Mouse (Mus musculus): ENCODE data around the gene Fam234a. TPM values are rescaled to one million over a fixed set of nuclear protein-coding genes. Genes with fewer than 3 reads are reported as not detected.
"Not testable (repeated sequence)": the region's sequence is repeated elsewhere in the genome, so short reads cannot be mapped to it uniquely, and the experiment has no call there.

Fam234a gene
- 46.1 TPM in 2 replicates for polyA plus RNA-seq (2016; fragmentation: Nextera tagmentation; extraction: Ambion mirVana)

- Histone ChIP-seq H3K27ac (ENCODE audit: poor library complexity, severe bottlenecking) (peak within 1 kb of the TSS; percentile 74), H3K9me3 (replicated peaks) (no peaks in the 10 kb centered on the region), H3K4me1 (replicated peaks) (peaks cover 16% of the 10 kb centered on the region), H3K27me3 (replicated peaks) (no peaks in the 10 kb centered on the region), H3K4me3 (peak within 1 kb of the TSS; percentile 79), H3K9ac (peak within 1 kb of the TSS; percentile 77), H3K36me3 (no peaks in the 10 kb centered on the region), H3K4me2 (peak within 1 kb of the TSS; percentile 84)
- 7% methylated on average over 33 of the region's 33 CpGs for WGBS
- peak; percentile 99 for ATAC-seq (ENCODE audit: insufficient number of reproducible peaks, low FRiP score)
These were observed at the start of gene Fam234a for GRCm38 (mm10) chr17:26244101-26244841. TSS of gene Fam234a (minus strand) at chr17:26244242.

GRCm38 (mm10) chr17:26289475-26289874, 45.4 kb upstream of the Fam234a start:
- H3K9me3 ChIP-seq (replicated peaks) = peaks cover 12% of the 10 kb centered on the region
- 75% methylated on average over 4 of the region's 4 CpGs for WGBS
- H3K27ac ChIP-seq (ENCODE audit: poor library complexity, severe bottlenecking) = no peak overlapping the region
- no peak overlapping the region for H3K9ac ChIP-seq
- no peaks in the 10 kb centered on the region for H3K4me1 ChIP-seq (replicated peaks)
- H3K27me3 ChIP-seq (replicated peaks) = no peaks in the 10 kb centered on the region
- no peak overlapping the region for H3K4me3 ChIP-seq
- no peak for ATAC-seq (ENCODE audit: insufficient number of reproducible peaks, low FRiP score)
- peaks cover 57% of the 10 kb centered on the region for H3K36me3 ChIP-seq
- H3K4me2 ChIP-seq = no peak overlapping the region

- Histone ChIP-seq H3K27me3 (replicated peaks) (no peaks in the 10 kb centered on the region), H3K9me3 (replicated peaks) (peaks cover 6% of the 10 kb centered on the region), H3K4me3 (no peak overlapping the region), H3K36me3 (peaks cover 82% of the 10 kb centered on the region), H3K9ac (no peak overlapping the region), H3K4me2 (no peak overlapping the region), H3K27ac (ENCODE audit: poor library complexity, severe bottlenecking) (no peak overlapping the region), H3K4me1 (replicated peaks) (no peaks in the 10 kb centered on the region)
- ATAC-seq (ENCODE audit: insufficient number of reproducible peaks, low FRiP score) = no peak
- 83% methylated on average over 8 of the region's 8 CpGs for WGBS
These were observed 42.3 kb upstream of the Fam234a start for GRCm38 (mm10) chr17:26286199-26286955.

- H3K4me3 ChIP-seq = no peak overlapping the region
- H3K9ac ChIP-seq = no peak overlapping the region
- 91% methylated on average over 4 of the region's 4 CpGs for WGBS
- no peak overlapping the region for H3K4me2 ChIP-seq
- no peak overlapping the region for H3K27ac ChIP-seq (ENCODE audit: poor library complexity, severe bottlenecking)
- peaks cover 8% of the 10 kb centered on the region for H3K4me1 ChIP-seq (replicated peaks)
- peaks cover 78% of the 10 kb centered on the region for H3K36me3 ChIP-seq
- H3K9me3 ChIP-seq (replicated peaks) = no peaks in the 10 kb centered on the region
- H3K27me3 ChIP-seq (replicated peaks) = no peaks in the 10 kb centered on the region
- no peak for ATAC-seq (ENCODE audit: insufficient number of reproducible peaks, low FRiP score)
These were observed 32.7 kb upstream of the Fam234a start for GRCm38 (mm10) chr17:26276711-26277110.

- no peak overlapping the region for H3K4me3 ChIP-seq
- H3K9me3 ChIP-seq (replicated peaks) = no peaks in the 10 kb centered on the region
- 82% methylated on average over 13 of the region's 13 CpGs for WGBS
- no peak for ATAC-seq (ENCODE audit: insufficient number of reproducible peaks, low FRiP score)
- H3K27me3 ChIP-seq (replicated peaks) = no peaks in the 10 kb centered on the region
- H3K27ac ChIP-seq (ENCODE audit: poor library complexity, severe bottlenecking) = no peak overlapping the region
- peaks cover 78% of the 10 kb centered on the region for H3K36me3 ChIP-seq
- no peak overlapping the region for H3K9ac ChIP-seq
- peaks cover 8% of the 10 kb centered on the region for H3K4me1 ChIP-seq (replicated peaks)
- no peak overlapping the region for H3K4me2 ChIP-seq
These were observed 31.9 kb upstream of the Fam234a start for GRCm38 (mm10) chr17:26275933-26276332.

GRCm38 (mm10) chr17:26272586-26272985, 28.5 kb upstream of the Fam234a start:
- Histone ChIP-seq H3K9me3 (replicated peaks) (no peaks in the 10 kb centered on the region), H3K9ac (no peak overlapping the region), H3K4me2 (no peak overlapping the region), H3K4me1 (replicated peaks) (peaks cover 4% of the 10 kb centered on the region; the same call in 1 of the 2 replicates), H3K27me3 (replicated peaks) (no peaks in the 10 kb centered on the region), H3K27ac (ENCODE audit: poor library complexity, severe bottlenecking) (no peak overlapping the region), H3K4me3 (no peak overlapping the region), H3K36me3 (peaks cover 74% of the 10 kb centered on the region)
- ATAC-seq (ENCODE audit: insufficient number of reproducible peaks, low FRiP score) = no peak
- 89% methylated on average over 3 of the region's 3 CpGs for WGBS

GRCm38 (mm10) chr17:26269577-26269976, 25.5 kb upstream of the Fam234a start:
- ATAC-seq (ENCODE audit: insufficient number of reproducible peaks, low FRiP score); H3K9me3 ChIP-seq (replicated peaks); H3K4me2 ChIP-seq; H3K9ac ChIP-seq; H3K27me3 ChIP-seq (replicated peaks); H3K4me3 ChIP-seq; H3K27ac ChIP-seq (ENCODE audit: poor library complexity, severe bottlenecking); H3K4me1 ChIP-seq (replicated peaks): not testable (repeated sequence)
- H3K36me3 ChIP-seq = peaks cover 79% of the 10 kb centered on the region
- 94% methylated on average over 10 of the region's 10 CpGs for WGBS

GRCm38 (mm10) chr17:26268851-26269250, 24.8 kb upstream of the Fam234a start:
- Histone ChIP-seq H3K4me1 (replicated peaks) (0 out of 2 replicates have a peak, but pooled peaks cover 4% of the 10 kb centered on the region), H3K27ac (ENCODE audit: poor library complexity, severe bottlenecking) (no peak overlapping the region), H3K36me3 (peaks cover 84% of the 10 kb centered on the region), H3K9ac (no peak overlapping the region), H3K4me3 (no peak overlapping the region), H3K9me3 (replicated peaks) (no peaks in the 10 kb centered on the region), H3K4me2 (no peak overlapping the region), H3K27me3 (replicated peaks) (no peaks in the 10 kb centered on the region)
- no peak for ATAC-seq (ENCODE audit: insufficient number of reproducible peaks, low FRiP score)
- WGBS = 35% methylated on average over 1 of the region's 1 CpGs

- Histone ChIP-seq H3K4me2 (no peak overlapping the region), H3K9ac (no peak overlapping the region), H3K4me3 (no peak overlapping the region), H3K9me3 (replicated peaks) (no peaks in the 10 kb centered on the region), H3K27ac (ENCODE audit: poor library complexity, severe bottlenecking) (no peak overlapping the region), H3K4me1 (replicated peaks) (no peaks in the 10 kb centered on the region), H3K36me3 (peaks cover 88% of the 10 kb centered on the region), H3K27me3 (replicated peaks) (no peaks in the 10 kb centered on the region)
- no peak for ATAC-seq (ENCODE audit: insufficient number of reproducible peaks, low FRiP score)
- 93% methylated on average over 3 of the region's 3 CpGs for WGBS
These were observed 18.3 kb upstream of the Fam234a start for GRCm38 (mm10) chr17:26262384-26262783.

- WGBS = 90% methylated on average over 4 of the region's 4 CpGs
- Histone ChIP-seq H3K4me3 (no peak overlapping the region), H3K36me3 (peaks cover 88% of the 10 kb centered on the region), H3K27ac (ENCODE audit: poor library complexity, severe bottlenecking) (no peak overlapping the region), H3K9ac (no peak overlapping the region), H3K27me3 (replicated peaks) (no peaks in the 10 kb centered on the region), H3K9me3 (replicated peaks) (no peaks in the 10 kb centered on the region), H3K4me2 (no peak overlapping the region), H3K4me1 (replicated peaks) (no peaks in the 10 kb centered on the region)
- ATAC-seq (ENCODE audit: insufficient number of reproducible peaks, low FRiP score) = no peak
These were observed 17.8 kb upstream of the Fam234a start for GRCm38 (mm10) chr17:26261826-26262225.

GRCm38 (mm10) chr17:26255313-26255712, 11.3 kb upstream of the Fam234a start:
- no peaks in the 10 kb centered on the region for H3K9me3 ChIP-seq (replicated peaks)
- peaks cover 38% of the 10 kb centered on the region for H3K36me3 ChIP-seq

More at GRCm38 (mm10) chr17:26255313-26255712, 11.3 kb upstream of the Fam234a start:
- Histone ChIP-seq H3K9ac (no peak overlapping the region), H3K27me3 (replicated peaks) (no peaks in the 10 kb centered on the region), H3K27ac (ENCODE audit: poor library complexity, severe bottlenecking) (no peak overlapping the region), H3K4me2 (no peak overlapping the region), H3K4me3 (no peak overlapping the region), H3K4me1 (replicated peaks) (peaks cover 10% of the 10 kb centered on the region)
- no peak for ATAC-seq (ENCODE audit: insufficient number of reproducible peaks, low FRiP score)
- WGBS = 97% methylated on average over 7 of the region's 7 CpGs
